Mouse (Mus musculus) myocyte (in vitro differentiated cells): ENCODE data around the gene Ltk. TPM values are rescaled to one million over a fixed set of nuclear protein-coding genes. Genes with fewer than 3 reads are reported as not detected.

ENCODE experiments used
- H3K27me3 ChIP-seq: one replicate; pipeline ENCODE4 v1.6.1; 2011; ENCODE audit not compliant: control insufficient read depth, insufficient read depth, insufficient read length
- H3K36me3 ChIP-seq: one replicate; pipeline ENCODE4 v1.6.1; 2011; ENCODE audit not compliant: control insufficient read depth, insufficient read depth
- H3K4me2 ChIP-seq: one replicate; pipeline ENCODE4 v1.6.1; 2011; ENCODE audit warnings: low read depth, control low read depth
- H3K4me3 ChIP-seq: one replicate; pipeline ENCODE4 v1.5.1; 2011; ENCODE audit warnings: mild to moderate bottlenecking, control low read depth, moderate library complexity
- H3K79me2 ChIP-seq: one replicate; pipeline ENCODE4 v1.6.1; 2011; ENCODE audit not compliant: control insufficient read depth, insufficient read depth
- H3ac ChIP-seq: one replicate; pipeline ENCODE4 v1.6.1; 2011; ENCODE audit not compliant: control insufficient read depth, insufficient read length
- CEBPB ChIP-seq: IDR thresholded peaks from 2 replicates; pipeline ENCODE4 v1.6.1; 2011; ENCODE audit warnings: mild to moderate bottlenecking, moderate library complexity; ENCODE audit not compliant: poor library complexity, insufficient read depth, severe bottlenecking
- E2F4 ChIP-seq: IDR thresholded peaks from one replicate; pipeline ENCODE4 v1.6.1; 2011; ENCODE audit warnings: mild to moderate bottlenecking, control low read depth, moderate library complexity; ENCODE audit not compliant: insufficient read depth
- MAX ChIP-seq: IDR thresholded peaks from one replicate; pipeline ENCODE4 v1.6.1; 2011; ENCODE audit warnings: low read depth, mild to moderate bottlenecking, control low read depth
- MYOD1 ChIP-seq, 3 experiments: IDR thresholded peaks; one replicate each; pipeline ENCODE4 v1.6.1; 2011; ENCODE audit warnings: control low read depth in 2 of 3, low read depth in 2 of 3, mild to moderate bottlenecking in 2 of 3, moderate library complexity in 1 of 3; ENCODE audit not compliant: insufficient read length in 2 of 3, control insufficient read depth in 1 of 3
- MYOG ChIP-seq, 3 experiments: IDR thresholded peaks; one replicate each; pipeline ENCODE4 v1.6.1; 2011; ENCODE audit warnings: control low read depth in 2 of 3, low read depth in 2 of 3, mild to moderate bottlenecking in 2 of 3; ENCODE audit not compliant: insufficient read length in 2 of 3, control insufficient read depth in 1 of 3, insufficient read depth in 1 of 3
- POLR2A ChIP-seq: IDR thresholded peaks from one replicate; pipeline ENCODE4 v1.6.1; 2011; ENCODE audit warnings: low read depth, mild to moderate bottlenecking, control low read depth, moderate library complexity; ENCODE audit not compliant: insufficient read length
- POLR2AphosphoS2 ChIP-seq: IDR thresholded peaks from one replicate; pipeline ENCODE4 v1.6.1; 2011; ENCODE audit warnings: low read depth, control low read depth; ENCODE audit not compliant: insufficient read length
- REST ChIP-seq: IDR thresholded peaks from one replicate; pipeline ENCODE4 v1.6.1; 2011; ENCODE audit warnings: mild to moderate bottlenecking, control low read depth, moderate library complexity; ENCODE audit not compliant: insufficient read depth, insufficient read length
- SRF ChIP-seq: IDR thresholded peaks from one replicate; pipeline ENCODE4 v1.6.1; 2011; ENCODE audit warnings: low read depth; ENCODE audit not compliant: control insufficient read depth, insufficient read length
- TCF12 ChIP-seq: IDR thresholded peaks from one replicate; pipeline ENCODE4 v1.6.1; 2011; ENCODE audit warnings: mild to moderate bottlenecking, control low read depth; ENCODE audit not compliant: poor library complexity, insufficient read depth, severe bottlenecking
- TCF3 ChIP-seq: IDR thresholded peaks from one replicate; pipeline ENCODE4 v1.6.1; 2011; ENCODE audit warnings: low read depth, control low read depth; ENCODE audit not compliant: insufficient read length
- USF1 ChIP-seq: IDR thresholded peaks from one replicate; pipeline ENCODE4 v1.6.1; 2011; ENCODE audit warnings: low read depth, mild to moderate bottlenecking, control low read depth, moderate library complexity
- polyA plus RNA-seq: library from polyadenylated mRNA; unstranded; fragments of >200 nt; fragmentation: generic; extraction: Trizol; gene quantifications from one replicate; pipeline ENCODE4 v1.2.1, GENCODE M21; 2012; ENCODE audit warnings: missing spikeins

The Ltk gene
- polyA plus RNA-seq, 1 experiment, result not detected

GRCm38 (mm10) chr2:119799961-119800550 lies 39.8 kb upstream of the Ltk start:
- Histone ChIP-seq H3K4me3 (peak overlapping the region; percentile 24), H3K36me3 (no peaks in the 10 kb centered on the region), H3K79me2 (no peaks in the 10 kb centered on the region), H3ac (peak overlapping the region; percentile 36), H3K27me3 (no peaks in the 10 kb centered on the region), H3K4me2 (peak overlapping the region; percentile 97)
- TF ChIP-seq USF1 (no peak), POLR2A (no peak), REST (no peak), SRF (no peak), E2F4 (no peak), POLR2AphosphoS2 (no peak), MAX (no peak), MYOD1 (IDR thresholded peaks at IDR 0.05; ENCODE audit: control insufficient read depth in 1 of 3, insufficient read length in 2 of 3, low read depth in 2 of 3) (no peak), CEBPB (no peak), MYOG (IDR thresholded peaks at IDR 0.05; ENCODE audit: control insufficient read depth in 1 of 3, insufficient read depth in 1 of 3, insufficient read length in 2 of 3, low read depth in 2 of 3) (no peak), TCF12 (no peak), TCF3 (no peak)

GRCm38 (mm10) chr2:119799181-119799960 lies 39.1 kb upstream of the Ltk start:
- peak overlapping the region; percentile 24 for H3K4me3 ChIP-seq
- H3K4me2 ChIP-seq, result peak overlapping the region; percentile 97
- TF ChIP-seq POLR2A (peak; percentile 37), TCF12 (no peak)
- no peaks in the 10 kb centered on the region for H3K36me3 ChIP-seq
- peak overlapping the region; percentile 36 for H3ac ChIP-seq
- H3K79me2 ChIP-seq, result no peaks in the 10 kb centered on the region
- H3K27me3 ChIP-seq, result peaks cover 3% of the 10 kb centered on the region

- H3K79me2 ChIP-seq, result no peaks in the 10 kb centered on the region
- peaks cover 4% of the 10 kb centered on the region for H3K27me3 ChIP-seq
- TF ChIP-seq POLR2AphosphoS2, result no peak
- TF ChIP-seq CEBPB, result no peak
- TF ChIP-seq USF1, result no peak
- TF ChIP-seq MYOG (IDR thresholded peaks at IDR 0.05; ENCODE audit: control insufficient read depth in 1 of 3, insufficient read depth in 1 of 3, insufficient read length in 2 of 3, low read depth in 2 of 3), result no peak
- H3K36me3 ChIP-seq, result no peaks in the 10 kb centered on the region
- H3ac ChIP-seq, result no peak overlapping the region
- H3K4me2 ChIP-seq, result no peak overlapping the region
- H3K4me3 ChIP-seq, result peak overlapping the region; percentile 24
Measured at GRCm38 (mm10) chr2:119798246-119798927, 38.2 kb upstream of the Ltk start.

- no peak within 1 kb of the TSS for H3ac ChIP-seq
- H3K4me2 ChIP-seq, result no peak within 1 kb of the TSS
- H3K27me3 ChIP-seq, result peaks cover 4% of the 10 kb centered on the region
- H3K4me3 ChIP-seq, result peak within 1 kb of the TSS; percentile 24
- H3K36me3 ChIP-seq, result no peaks in the 10 kb centered on the region
- no peak for TF ChIP-seq MYOD1 (IDR thresholded peaks at IDR 0.05; ENCODE audit: control insufficient read depth in 1 of 3, insufficient read length in 2 of 3, low read depth in 2 of 3)
- no peak for TF ChIP-seq TCF12
- TF ChIP-seq SRF, result no peak
- TF ChIP-seq MYOG (IDR thresholded peaks at IDR 0.05; ENCODE audit: control insufficient read depth in 1 of 3, insufficient read depth in 1 of 3, insufficient read length in 2 of 3, low read depth in 2 of 3), result no peak
- TF ChIP-seq USF1, result no peak
- TF ChIP-seq POLR2A, result no peak
- no peak for TF ChIP-seq MAX
- TF ChIP-seq POLR2AphosphoS2, result no peak
- no peak for TF ChIP-seq E2F4
- TF ChIP-seq REST, result no peak
- no peak for TF ChIP-seq TCF3
- TF ChIP-seq CEBPB, result no peak
- no peaks in the 10 kb centered on the region for H3K79me2 ChIP-seq
Measured at GRCm38 (mm10) chr2:119797279-119797783, 37.1 kb upstream of the Ltk start, which contains the start of gene Tyro3. Gene Tyro3 (plus strand): TSS chr2:119797733.

GRCm38 (mm10) chr2:119789996-119790395 lies 29.8 kb upstream of the Ltk start:
- TF ChIP-seq TCF12 (no peak), MYOG (IDR thresholded peaks at IDR 0.05; ENCODE audit: control insufficient read depth in 1 of 3, insufficient read depth in 1 of 3, insufficient read length in 2 of 3, low read depth in 2 of 3) (no peak), SRF (no peak), MAX (no peak), REST (no peak), E2F4 (no peak), POLR2AphosphoS2 (no peak), USF1 (no peak), TCF3 (no peak), POLR2A (no peak), MYOD1 (IDR thresholded peaks at IDR 0.05; ENCODE audit: control insufficient read depth in 1 of 3, insufficient read length in 2 of 3, low read depth in 2 of 3) (no peak), CEBPB (no peak)
- peaks cover 5% of the 10 kb centered on the region for H3K79me2 ChIP-seq

More at GRCm38 (mm10) chr2:119789996-119790395, 29.8 kb upstream of the Ltk start:
- Histone ChIP-seq H3K4me2 (no peak overlapping the region), H3K4me3 (no peak overlapping the region), H3K27me3 (peaks cover 4% of the 10 kb centered on the region), H3K36me3 (no peaks in the 10 kb centered on the region), H3ac (no peak overlapping the region)
